Mouse (Mus musculus) small intestine, adult 2 months (tissue): ENCODE measurements around the gene Ints14.

Experiments
- CTCF ChIP-seq: fragments of 200-500 bp; IDR thresholded peaks from 2 replicates; pipeline ENCODE4 v1.5.1; 2012; ENCODE audit warnings: low read depth, mild to moderate bottlenecking, control low read depth, inconsistent platforms, low read length, moderate library complexity, mixed read lengths; ENCODE audit not compliant: insufficient replicate concordance, insufficient read length; ENCODE audit errors: extremely low read depth
- POLR2A ChIP-seq: fragments of 200-500 bp; IDR thresholded peaks from 2 replicates; pipeline ENCODE4 v1.6.1; 2012; ENCODE audit warnings: low read depth, mild to moderate bottlenecking, control low read depth, inconsistent platforms, low read length, moderate library complexity

DNA sequence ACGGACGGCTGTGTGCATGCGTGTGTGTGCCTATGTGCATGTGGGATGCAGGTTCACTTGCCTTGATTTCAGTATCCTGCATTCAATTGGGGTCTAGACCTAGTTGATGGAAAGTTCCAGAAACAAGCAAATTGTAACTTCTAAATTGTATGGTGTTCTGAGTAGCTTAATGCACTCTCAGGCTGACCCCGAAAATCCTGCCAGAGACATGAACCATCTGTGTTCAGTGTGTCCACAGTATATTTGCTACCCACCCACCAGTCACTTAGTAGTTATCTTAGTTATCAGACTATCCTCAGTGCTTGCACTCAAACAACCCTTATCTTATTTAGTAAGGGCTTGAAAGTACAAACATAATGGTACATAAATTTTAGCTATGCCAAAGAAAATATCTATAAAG, 19.1 kb upstream of the Ints14 start:
- TF ChIP-seq CTCF, result no peak
- TF ChIP-seq POLR2A, result no peak
